Mouse (Mus musculus) forebrain, embryonic 13.5 days (tissue): ENCODE data around the gene Cuedc2. TPM values are rescaled to one million over a fixed set of nuclear protein-coding genes. Genes with fewer than 3 reads are reported as not detected.

Experiments used
- ATAC-seq: fragments of 200-750 bp; cut with Nextera tagmentation; 2 replicates; pipeline ENCODE4 v1.8.0; 2017
- H3K27ac ChIP-seq: fragments of 300-500 bp; sonication (generic); 2 replicates; pipeline ENCODE4 v1.5.1; 2015; ENCODE audit warnings: inconsistent platforms, mild to moderate bottlenecking, moderate library complexity
- H3K27me3 ChIP-seq: fragments of 300-500 bp; sonication (generic); 2 replicates; pipeline ENCODE4 v1.6.1; 2015; ENCODE audit warnings: mild to moderate bottlenecking, inconsistent platforms
- H3K36me3 ChIP-seq: fragments of 300-500 bp; sonication (generic); 2 replicates; pipeline ENCODE4 v1.6.1; 2015; ENCODE audit warnings: mild to moderate bottlenecking, inconsistent platforms; ENCODE audit not compliant: poor library complexity, severe bottlenecking
- H3K4me1 ChIP-seq: fragments of 300-500 bp; sonication (generic); 2 replicates; pipeline ENCODE4 v1.6.1; 2015; ENCODE audit warnings: inconsistent platforms
- H3K4me2 ChIP-seq: fragments of 300-500 bp; sonication (generic); 2 replicates; pipeline ENCODE4 v1.6.1; 2015; ENCODE audit warnings: inconsistent platforms, mild to moderate bottlenecking, moderate library complexity
- H3K4me3 ChIP-seq: fragments of 300-500 bp; sonication (generic); 2 replicates; pipeline ENCODE4 v1.5.1; 2015; ENCODE audit warnings: mild to moderate bottlenecking, inconsistent platforms
- H3K9ac ChIP-seq: fragments of 300-500 bp; sonication (generic); 2 replicates; pipeline ENCODE4 v1.6.1; 2015; ENCODE audit warnings: mild to moderate bottlenecking, inconsistent platforms
- H3K9me3 ChIP-seq: fragments of 300-500 bp; sonication (generic); replicated peaks from 2 replicates; pipeline ENCODE4 v1.6.1; 2016; ENCODE audit warnings: inconsistent platforms
- WGBS: fragments of 180-500 bp; shearing (Covaris S2); methylation state at CpG from one replicate; pipeline ENCODE4 v1.1.7; 2015; 5-methylcytosine and 5-hydroxymethylcytosine counted together
- polyA plus RNA-seq: library from polyadenylated mRNA; unstranded; fragments of >200 nt; fragmentation: Nextera tagmentation; extraction: Ambion mirVana; gene quantifications from 2 replicates; pipeline ENCODE4 v1.2.1, GENCODE M21; 2015

Cuedc2 gene
- polyA plus RNA-seq, 1 experiment from 2014 or later = 309 TPM

- no peaks in the 10 kb centered on the region for H3K9me3 ChIP-seq
- H3K9ac ChIP-seq = peak overlapping the region; percentile 66
- H3K36me3 ChIP-seq = peaks cover 10% of the 10 kb centered on the region; the same call in 1 of the 2 replicates
- peak overlapping the region; percentile 73 for H3K4me2 ChIP-seq
- WGBS = 32% methylated on average over 15 of the region's 15 CpGs
- H3K4me1 ChIP-seq = peaks cover 55% of the 10 kb centered on the region
- no peak for ATAC-seq
- H3K27ac ChIP-seq = no peak overlapping the region
- H3K4me3 ChIP-seq = peak overlapping the region; percentile 47
- H3K27me3 ChIP-seq = peaks cover 83% of the 10 kb centered on the region
Observed at GRCm38 (mm10) chr19:46316846-46317545, 21.5 kb downstream of the Cuedc2 start.

GRCm38 (mm10) chr19:46315752-46316610, 22.5 kb downstream of the Cuedc2 start:
- Histone ChIP-seq H3K27ac (no peak overlapping the region), H3K27me3 (peaks cover 83% of the 10 kb centered on the region), H3K4me2 (peak overlapping the region; percentile 73), H3K36me3 (peaks cover 19% of the 10 kb centered on the region; the same call in 1 of the 2 replicates), H3K9ac (no peak overlapping the region), H3K4me3 (peak overlapping the region; percentile 47; the same call in 1 of the 2 replicates), H3K4me1 (peaks cover 45% of the 10 kb centered on the region), H3K9me3 (no peaks in the 10 kb centered on the region)
- WGBS = 47% methylated on average over 12 of the region's 12 CpGs
- no peak for ATAC-seq

GRCm38 (mm10) chr19:46314872-46315742, 23.4 kb downstream of the Cuedc2 start:
- Histone ChIP-seq H3K4me2 (no peak overlapping the region), H3K36me3 (peaks cover 20% of the 10 kb centered on the region; the same call in 1 of the 2 replicates), H3K4me1 (peaks cover 38% of the 10 kb centered on the region), H3K9ac (no peak overlapping the region), H3K9me3 (no peaks in the 10 kb centered on the region), H3K27ac (no peak overlapping the region), H3K27me3 (peaks cover 77% of the 10 kb centered on the region), H3K4me3 (no peak overlapping the region)
- 37% methylated on average over 14 of the region's 14 CpGs for WGBS
- ATAC-seq = no peak

GRCm38 (mm10) chr19:46314151-46314601, 24.3 kb downstream of the Cuedc2 start:
- H3K27me3 ChIP-seq = peaks cover 67% of the 10 kb centered on the region
- H3K9ac ChIP-seq = no peak overlapping the region
- H3K36me3 ChIP-seq = peaks cover 20% of the 10 kb centered on the region; the same call in 1 of the 2 replicates
- 14% methylated on average over 18 of the region's 18 CpGs for WGBS
- H3K9me3 ChIP-seq = no peaks in the 10 kb centered on the region
- H3K27ac ChIP-seq = no peak overlapping the region
- peaks cover 31% of the 10 kb centered on the region for H3K4me1 ChIP-seq
- no peak for ATAC-seq
- no peak overlapping the region for H3K4me3 ChIP-seq
- no peak overlapping the region for H3K4me2 ChIP-seq

- Histone ChIP-seq H3K27ac (no peak overlapping the region), H3K9ac (no peak overlapping the region), H3K4me1 (peaks cover 30% of the 10 kb centered on the region), H3K4me2 (no peak overlapping the region), H3K27me3 (peaks cover 64% of the 10 kb centered on the region), H3K36me3 (peaks cover 20% of the 10 kb centered on the region; the same call in 1 of the 2 replicates), H3K4me3 (no peak overlapping the region), H3K9me3 (no peaks in the 10 kb centered on the region)
- 74% methylated on average over 6 of the region's 6 CpGs for WGBS
- no peak for ATAC-seq
Observed at GRCm38 (mm10) chr19:46313591-46313990, 24.9 kb downstream of the Cuedc2 start.

GRCm38 (mm10) chr19:46313116-46313515, 25.4 kb downstream of the Cuedc2 start:
- Histone ChIP-seq H3K36me3 (peaks cover 20% of the 10 kb centered on the region; the same call in 1 of the 2 replicates), H3K4me2 (no peak overlapping the region), H3K4me1 (peaks cover 26% of the 10 kb centered on the region), H3K9ac (no peak overlapping the region), H3K9me3 (no peaks in the 10 kb centered on the region), H3K27ac (no peak overlapping the region), H3K27me3 (peaks cover 64% of the 10 kb centered on the region), H3K4me3 (no peak overlapping the region)
- WGBS = 89% methylated on average over 9 of the region's 9 CpGs
- ATAC-seq = no peak

GRCm38 (mm10) chr19:46312566-46312965, 25.9 kb downstream of the Cuedc2 start:
- peaks cover 64% of the 10 kb centered on the region for H3K27me3 ChIP-seq
- no peak overlapping the region for H3K4me3 ChIP-seq
- ATAC-seq = no peak
- no peaks in the 10 kb centered on the region for H3K9me3 ChIP-seq
- peaks cover 20% of the 10 kb centered on the region for H3K4me1 ChIP-seq
- 91% methylated on average over 21 of the region's 21 CpGs for WGBS
- H3K4me2 ChIP-seq = no peak overlapping the region
- no peak overlapping the region for H3K27ac ChIP-seq
- peaks cover 20% of the 10 kb centered on the region; the same call in 1 of the 2 replicates for H3K36me3 ChIP-seq
- no peak overlapping the region for H3K9ac ChIP-seq

GRCm38 (mm10) chr19:46311341-46311740, 27.2 kb downstream of the Cuedc2 start:
- H3K4me1 ChIP-seq = peaks cover 8% of the 10 kb centered on the region
- H3K4me3 ChIP-seq = no peak overlapping the region
- H3K4me2 ChIP-seq = no peak overlapping the region
- peaks cover 20% of the 10 kb centered on the region; the same call in 1 of the 2 replicates for H3K36me3 ChIP-seq
- no peaks in the 10 kb centered on the region for H3K9me3 ChIP-seq
- H3K27me3 ChIP-seq = peaks cover 64% of the 10 kb centered on the region
- H3K27ac ChIP-seq = no peak overlapping the region
- 88% methylated on average over 9 of the region's 9 CpGs for WGBS
- no peak for ATAC-seq
- no peak overlapping the region for H3K9ac ChIP-seq

- H3K4me2 ChIP-seq = no peak overlapping the region
- H3K27ac ChIP-seq = no peak overlapping the region
- peaks cover 13% of the 10 kb centered on the region for H3K4me1 ChIP-seq
- peaks cover 64% of the 10 kb centered on the region for H3K27me3 ChIP-seq
- H3K36me3 ChIP-seq = peaks cover 20% of the 10 kb centered on the region; the same call in 1 of the 2 replicates
- no peak overlapping the region for H3K4me3 ChIP-seq
- H3K9me3 ChIP-seq = no peaks in the 10 kb centered on the region
- no peak overlapping the region for H3K9ac ChIP-seq
- 83% methylated on average over 11 of the region's 12 CpGs for WGBS
- no peak for ATAC-seq
Observed at GRCm38 (mm10) chr19:46310312-46310865, 28.1 kb downstream of the Cuedc2 start.

- Histone ChIP-seq H3K4me2 (no peak overlapping the region), H3K27me3 (peaks cover 63% of the 10 kb centered on the region)
Observed at GRCm38 (mm10) chr19:46309651-46310305, 28.7 kb downstream of the Cuedc2 start.

More at GRCm38 (mm10) chr19:46309651-46310305, 28.7 kb downstream of the Cuedc2 start:
- H3K4me1 ChIP-seq = peaks cover 19% of the 10 kb centered on the region
- 85% methylated on average over 21 of the region's 21 CpGs for WGBS
- no peak overlapping the region for H3K4me3 ChIP-seq
- ATAC-seq = no peak
- H3K36me3 ChIP-seq = peaks cover 20% of the 10 kb centered on the region; the same call in 1 of the 2 replicates
- H3K9ac ChIP-seq = no peak overlapping the region
- no peak overlapping the region for H3K27ac ChIP-seq
- no peaks in the 10 kb centered on the region for H3K9me3 ChIP-seq
